Mouse (Mus musculus): ENCODE results near the gene Gm45140. TPM values are rescaled to one million over a fixed set of nuclear protein-coding genes. Genes with fewer than 3 reads are reported as not detected.

Gm45140 gene
- polyA plus RNA-seq, 1 experiment from 2014 or later: 1.4 TPM

GRCm38 (mm10) chr6:87789791-87790190 lies 45.8 kb downstream of the Gm45140 start:
- H3K9ac ChIP-seq (ENCODE audit: low read length): peak overlapping the region; percentile 52; the same call in 1 of the 2 replicates
- no peaks in the 10 kb centered on the region for H3K9me3 ChIP-seq (ENCODE audit: control insufficient read depth, low read length)
- WGBS: 89% methylated on average over 6 of the region's 6 CpGs
- ATAC-seq (ENCODE audit: insufficient number of reproducible peaks, insufficient read depth, low FRiP score, low read depth): no peak
- no peak overlapping the region for H3K4me2 ChIP-seq (ENCODE audit: low read length)
- no peaks in the 10 kb centered on the region for H3K27me3 ChIP-seq (ENCODE audit: control insufficient read depth, insufficient read depth, low read length)
- H3K4me3 ChIP-seq (ENCODE audit: control insufficient read depth in 1 of 2, insufficient read depth in 1 of 2, low read depth in 1 of 2, low read length in 2 of 2): no peak overlapping the region
- peaks cover 12% of the 10 kb centered on the region for H3K36me3 ChIP-seq (ENCODE audit: control insufficient read depth, insufficient read depth, low read length)
- peaks cover 19 to 26% of the 10 kb centered on the region in 2 experiments for H3K4me1 ChIP-seq (ENCODE audit: control insufficient read depth in 2 of 2, insufficient read depth in 2 of 2, low read length in 2 of 2)
- peak overlapping the region in 1 of 2 experiments; percentile 62; a peak in 2 of 4 replicates for H3K27ac ChIP-seq (replicated peaks in 1 of 2; ENCODE audit: control insufficient read depth in 1 of 2, insufficient read depth in 1 of 2, low read depth in 2 of 2, low read length in 2 of 2)

GRCm38 (mm10) chr6:87788896-87789587 lies 46.6 kb downstream of the Gm45140 start:
- H3K4me3 ChIP-seq (ENCODE audit: control insufficient read depth in 1 of 2, insufficient read depth in 1 of 2, low read depth in 1 of 2, low read length in 2 of 2): no peak overlapping the region
- H3K4me1 ChIP-seq (ENCODE audit: control insufficient read depth in 2 of 2, insufficient read depth in 2 of 2, low read length in 2 of 2): peaks cover 18 to 26% of the 10 kb centered on the region in 2 experiments
- no peak overlapping the region for H3K4me2 ChIP-seq (ENCODE audit: low read length)
- 0 out of 2 replicates have a peak, but pooled peaks have one; percentile 12 for ATAC-seq (ENCODE audit: insufficient number of reproducible peaks, insufficient read depth, low FRiP score, low read depth)
- no peaks in the 10 kb centered on the region for H3K27me3 ChIP-seq (ENCODE audit: control insufficient read depth, insufficient read depth, low read length)
- 24% methylated on average over 5 of the region's 5 CpGs for WGBS
- no peaks in the 10 kb centered on the region for H3K9me3 ChIP-seq (ENCODE audit: control insufficient read depth, low read length)
- H3K27ac ChIP-seq (replicated peaks in 1 of 2; ENCODE audit: control insufficient read depth in 1 of 2, insufficient read depth in 1 of 2, low read depth in 2 of 2, low read length in 2 of 2): peak overlapping the region; percentile 22 to 62; a peak in 3 of 4 replicates
- peak overlapping the region; percentile 52; the same call in 1 of the 2 replicates for H3K9ac ChIP-seq (ENCODE audit: low read length)
- H3K36me3 ChIP-seq (ENCODE audit: control insufficient read depth, insufficient read depth, low read length): peaks cover 12% of the 10 kb centered on the region

- Histone ChIP-seq H3K27me3 (ENCODE audit: control insufficient read depth, insufficient read depth, low read length) (no peaks in the 10 kb centered on the region), H3K9ac (ENCODE audit: low read length) (no peak overlapping the region), H3K4me2 (ENCODE audit: low read length) (no peak overlapping the region), H3K36me3 (ENCODE audit: control insufficient read depth, insufficient read depth, low read length) (peaks cover 12% of the 10 kb centered on the region), H3K9me3 (ENCODE audit: control insufficient read depth, low read length) (no peaks in the 10 kb centered on the region), H3K4me1 (ENCODE audit: control insufficient read depth in 2 of 2, insufficient read depth in 2 of 2, low read length in 2 of 2) (peaks cover 18 to 26% of the 10 kb centered on the region in 2 experiments), H3K27ac (replicated peaks in 1 of 2; ENCODE audit: control insufficient read depth in 1 of 2, insufficient read depth in 1 of 2, low read depth in 2 of 2, low read length in 2 of 2) (peak overlapping the region in 1 of 2 experiments; percentile 62; a peak in 1 of 4 replicates), H3K4me3 (ENCODE audit: control insufficient read depth in 1 of 2, insufficient read depth in 1 of 2, low read depth in 1 of 2, low read length in 2 of 2) (no peak overlapping the region)
- no peak for ATAC-seq (ENCODE audit: insufficient number of reproducible peaks, insufficient read depth, low FRiP score, low read depth)
- WGBS: 89% methylated on average over 9 of the region's 9 CpGs
These were observed 47.2 kb downstream of the Gm45140 start for GRCm38 (mm10) chr6:87788266-87788895.

GRCm38 (mm10) chr6:87787108-87787890 lies 48.3 kb downstream of the Gm45140 start:
- no peak overlapping the region for H3K9ac ChIP-seq (ENCODE audit: low read length)
- no peaks in the 10 kb centered on the region for H3K9me3 ChIP-seq (ENCODE audit: control insufficient read depth, low read length)
- no peak for ATAC-seq (ENCODE audit: insufficient number of reproducible peaks, insufficient read depth, low FRiP score, low read depth)
- peaks cover 18 to 26% of the 10 kb centered on the region in 2 experiments for H3K4me1 ChIP-seq (ENCODE audit: control insufficient read depth in 2 of 2, insufficient read depth in 2 of 2, low read length in 2 of 2)
- H3K4me2 ChIP-seq (ENCODE audit: low read length): no peak overlapping the region
- no peaks in the 10 kb centered on the region for H3K27me3 ChIP-seq (ENCODE audit: control insufficient read depth, insufficient read depth, low read length)
- H3K4me3 ChIP-seq (ENCODE audit: control insufficient read depth in 1 of 2, insufficient read depth in 1 of 2, low read depth in 1 of 2, low read length in 2 of 2): no peak overlapping the region
- H3K36me3 ChIP-seq (ENCODE audit: control insufficient read depth, insufficient read depth, low read length): peaks cover 7% of the 10 kb centered on the region
- 75% methylated on average over 6 of the region's 6 CpGs for WGBS
- H3K27ac ChIP-seq (replicated peaks in 1 of 2; ENCODE audit: control insufficient read depth in 1 of 2, insufficient read depth in 1 of 2, low read depth in 2 of 2, low read length in 2 of 2): no peak overlapping the region

GRCm38 (mm10) chr6:87786621-87787020 lies 49.0 kb downstream of the Gm45140 start:
- Histone ChIP-seq H3K9ac (ENCODE audit: low read length) (no peak overlapping the region), H3K27me3 (ENCODE audit: control insufficient read depth, insufficient read depth, low read length) (no peaks in the 10 kb centered on the region), H3K4me3 (ENCODE audit: control insufficient read depth in 1 of 2, insufficient read depth in 1 of 2, low read depth in 1 of 2, low read length in 2 of 2) (no peak overlapping the region), H3K36me3 (ENCODE audit: control insufficient read depth, insufficient read depth, low read length) (no peaks in the 10 kb centered on the region), H3K9me3 (ENCODE audit: control insufficient read depth, low read length) (no peaks in the 10 kb centered on the region), H3K4me2 (ENCODE audit: low read length) (no peak overlapping the region), H3K27ac (replicated peaks in 1 of 2; ENCODE audit: control insufficient read depth in 1 of 2, insufficient read depth in 1 of 2, low read depth in 2 of 2, low read length in 2 of 2) (no peak overlapping the region), H3K4me1 (ENCODE audit: control insufficient read depth in 2 of 2, insufficient read depth in 2 of 2, low read length in 2 of 2) (peaks cover 18 to 26% of the 10 kb centered on the region in 2 experiments)
- ATAC-seq (ENCODE audit: insufficient number of reproducible peaks, insufficient read depth, low FRiP score, low read depth): no peak
- 82% methylated on average over 5 of the region's 5 CpGs for WGBS

GRCm38 (mm10) chr6:87784033-87784432 lies 51.6 kb downstream of the Gm45140 start:
- H3K27ac ChIP-seq (replicated peaks in 1 of 2; ENCODE audit: control insufficient read depth in 1 of 2, insufficient read depth in 1 of 2, low read depth in 2 of 2, low read length in 2 of 2): no peak overlapping the region
- H3K4me1 ChIP-seq (ENCODE audit: control insufficient read depth in 2 of 2, insufficient read depth in 2 of 2, low read length in 2 of 2): peaks cover 5 to 9% of the 10 kb centered on the region in 2 experiments; a peak in 3 of 4 replicates
- no peak overlapping the region for H3K9ac ChIP-seq (ENCODE audit: low read length)
- 45% methylated on average over 8 of the region's 8 CpGs for WGBS
- H3K4me3 ChIP-seq (ENCODE audit: control insufficient read depth in 1 of 2, insufficient read depth in 1 of 2, low read depth in 1 of 2, low read length in 2 of 2): no peak overlapping the region
- no peaks in the 10 kb centered on the region for H3K9me3 ChIP-seq (ENCODE audit: control insufficient read depth, low read length)
- no peak for ATAC-seq (ENCODE audit: insufficient number of reproducible peaks, insufficient read depth, low FRiP score, low read depth)
- no peaks in the 10 kb centered on the region for H3K27me3 ChIP-seq (ENCODE audit: control insufficient read depth, insufficient read depth, low read length)
- H3K36me3 ChIP-seq (ENCODE audit: control insufficient read depth, insufficient read depth, low read length): no peaks in the 10 kb centered on the region
- no peak overlapping the region for H3K4me2 ChIP-seq (ENCODE audit: low read length)

GRCm38 (mm10) chr6:87780546-87781301 lies 54.9 kb downstream of the Gm45140 start:
- 81% methylated on average over 10 of the region's 10 CpGs for WGBS
- no peaks in the 10 kb centered on the region for H3K9me3 ChIP-seq (ENCODE audit: control insufficient read depth, low read length)
- H3K4me3 ChIP-seq (ENCODE audit: control insufficient read depth in 1 of 2, insufficient read depth in 1 of 2, low read depth in 1 of 2, low read length in 2 of 2): no peak overlapping the region
- H3K4me2 ChIP-seq (ENCODE audit: low read length): no peak overlapping the region
- H3K27ac ChIP-seq (replicated peaks in 1 of 2; ENCODE audit: control insufficient read depth in 1 of 2, insufficient read depth in 1 of 2, low read depth in 2 of 2, low read length in 2 of 2): no peak overlapping the region
- peaks cover 13 to 14% of the 10 kb centered on the region in 2 experiments for H3K4me1 ChIP-seq (ENCODE audit: control insufficient read depth in 2 of 2, insufficient read depth in 2 of 2, low read length in 2 of 2)
- H3K9ac ChIP-seq (ENCODE audit: low read length): no peak overlapping the region
- H3K36me3 ChIP-seq (ENCODE audit: control insufficient read depth, insufficient read depth, low read length): no peaks in the 10 kb centered on the region
- no peak for ATAC-seq (ENCODE audit: insufficient number of reproducible peaks, insufficient read depth, low FRiP score, low read depth)
- H3K27me3 ChIP-seq (ENCODE audit: control insufficient read depth, insufficient read depth, low read length): peaks cover 6% of the 10 kb centered on the region; the same call in 1 of the 2 replicates

Data from heart, embryonic 14.5 days (tissue).